Mouse (Mus musculus) G1E-ER4 (cell line): ENCODE results near the gene Hist1h3c. TPM values are rescaled to one million over a fixed set of nuclear protein-coding genes. Genes with fewer than 3 reads are reported as not detected.

Experiments
- GATA1 ChIP-seq: IDR thresholded peaks from one replicate; pipeline ENCODE4 v1.8.0; 2012; ENCODE audit warnings: low read length, inconsistent platforms
- polyA plus RNA-seq: library from polyadenylated mRNA; stranded (reverse); fragments of >175 nt; gene quantifications from 2 replicates; pipeline ENCODE4 v1.2.3, GENCODE M21; 2012

Gene Hist1h3c
- polyA plus RNA-seq, 1 experiment = 13.4 TPM

GRCm38 (mm10) chr13:23702220-23702619 is 43.2 kb downstream of the Hist1h3c start:
- no peak for TF ChIP-seq GATA1

- TF ChIP-seq GATA1 = no peak
Observed at GRCm38 (mm10) chr13:23700786-23701520, 44.4 kb downstream of the Hist1h3c start.

GRCm38 (mm10) chr13:23699767-23700166 is 45.6 kb downstream of the Hist1h3c start:
- no peak for TF ChIP-seq GATA1

- TF ChIP-seq GATA1 = no peak
Observed at GRCm38 (mm10) chr13:23698996-23699395, 46.4 kb downstream of the Hist1h3c start.

- no peak for TF ChIP-seq GATA1
Observed at GRCm38 (mm10) chr13:23698300-23698693, 47.1 kb downstream of the Hist1h3c start, which contains the start of gene Hist1h4c. Gene Hist1h4c, minus strand, starts transcription at chr13:23698454.

GRCm38 (mm10) chr13:23697491-23698299 is 47.7 kb downstream of the Hist1h3c start:
- no peak for TF ChIP-seq GATA1

GRCm38 (mm10) chr13:23696061-23696474 is 49.3 kb downstream of the Hist1h3c start:
- no peak for TF ChIP-seq GATA1

- no peak for TF ChIP-seq GATA1
Observed at GRCm38 (mm10) chr13:23695514-23695913, 49.9 kb downstream of the Hist1h3c start, which contains the start of gene Hist1h1t. Gene Hist1h1t, plus strand, starts transcription at chr13:23695814.

Other genes with a start within 250 kb of the Hist1h3c start
- 18.1 and 20.2 TPM in 2 replicates for gene Hist1h4h, start 214.6 kb downstream of the Hist1h3c start, polyA plus RNA-seq
- gene Hist1h2af, start 211.7 kb downstream of the Hist1h3c start, polyA plus RNA-seq = 2,691 and 3,312 TPM in 2 replicates
- 17.3 and 23.2 TPM in 2 replicates for gene Hist1h3g, start 210.2 kb downstream of the Hist1h3c start, polyA plus RNA-seq
- 1.7 and 2.5 TPM in 2 replicates for gene Hist1h2bh, start 202.2 kb downstream of the Hist1h3c start, polyA plus RNA-seq
- gene Hist1h3f, start 201.6 kb downstream of the Hist1h3c start, polyA plus RNA-seq = 5.7 and 6.3 TPM in 2 replicates
- gene Hist1h4f, start 194.0 kb downstream of the Hist1h3c start, polyA plus RNA-seq = 18.7 and 20.6 TPM in 2 replicates
- 0.81 and 0.89 TPM in 2 replicates for gene Hist1h1d, start 192.3 kb downstream of the Hist1h3c start, polyA plus RNA-seq
- gene Hist1h3e, start 183.2 kb downstream of the Hist1h3c start, polyA plus RNA-seq = 11.7 and 13.1 TPM in 2 replicates
- gene Hist1h2ae, start 174.4 kb downstream of the Hist1h3c start, polyA plus RNA-seq = 18.2 and 26.0 TPM in 2 replicates
- 21.9 and 32.9 TPM in 2 replicates for gene Hist1h2bg, start 174.2 kb downstream of the Hist1h3c start, polyA plus RNA-seq
- 8.5 and 12.9 TPM in 2 replicates for gene Hist1h2bf, start 171.4 kb downstream of the Hist1h3c start, polyA plus RNA-seq
- 1.8 and 6.5 TPM in 2 replicates for gene Hist1h2ad, start 171.2 kb downstream of the Hist1h3c start, polyA plus RNA-seq
- gene Hist1h3d, start 169.8 kb downstream of the Hist1h3c start, polyA plus RNA-seq = 3.8 and 4.0 TPM in 2 replicates
- 22.9 and 29.6 TPM in 2 replicates for gene Hist1h4d, start 164.0 kb downstream of the Hist1h3c start, polyA plus RNA-seq
- gene Hist1h2be, start 124.5 kb downstream of the Hist1h3c start, polyA plus RNA-seq = 0.92 and 1.2 TPM in 2 replicates
- gene Hist1h1e, start 123.0 kb downstream of the Hist1h3c start, polyA plus RNA-seq = 5.9 and 7.2 TPM in 2 replicates
- gene Hist1h2ac, start 61.7 kb downstream of the Hist1h3c start, polyA plus RNA-seq = 1.0 and 2.0 TPM in 2 replicates
- 16.7 and 25.9 TPM in 2 replicates for gene Hist1h2bc, start 61.4 kb downstream of the Hist1h3c start, polyA plus RNA-seq
- not detected in 2 replicates for gene Hist1h1t, start 49.8 kb downstream of the Hist1h3c start, polyA plus RNA-seq
- 4.1 and 4.5 TPM in 2 replicates for gene Hist1h4c, start 47.1 kb downstream of the Hist1h3c start, polyA plus RNA-seq
- gene Hfe, start 34.7 kb downstream of the Hist1h3c start, polyA plus RNA-seq = not detected in 2 replicates
- gene Hist1h1c, start 6.8 kb downstream of the Hist1h3c start, polyA plus RNA-seq = 32.4 and 36.9 TPM in 2 replicates
- 6.6 and 10.7 TPM in 2 replicates for gene Hist1h2bb, start 1.1 kb upstream of the Hist1h3c start, polyA plus RNA-seq
- gene Hist1h2ab, start 5.5 kb upstream of the Hist1h3c start, polyA plus RNA-seq = 30.3 and 45.7 TPM in 2 replicates
- gene Hist1h3b, start 6.7 kb upstream of the Hist1h3c start, polyA plus RNA-seq = 11.4 and 12.4 TPM in 2 replicates
- gene Hist1h4b, start 11.4 kb upstream of the Hist1h3c start, polyA plus RNA-seq = 9.0 and 10.6 TPM in 2 replicates
- 31.9 and 40.7 TPM in 2 replicates for gene Hist1h4a, start 15.6 kb upstream of the Hist1h3c start, polyA plus RNA-seq
- gene Hist1h3a, start 16.8 kb upstream of the Hist1h3c start, polyA plus RNA-seq = 3.9 and 6.7 TPM in 2 replicates
- 0.33 and 1.8 TPM in 2 replicates for gene Hist1h1a, start 18.1 kb upstream of the Hist1h3c start, polyA plus RNA-seq
- gene Trim38, start 24.3 kb upstream of the Hist1h3c start, polyA plus RNA-seq = not detected in 2 replicates
- gene Slc17a2, start 61.4 kb upstream of the Hist1h3c start, polyA plus RNA-seq = not detected in 2 replicates
- not detected in 2 replicates for gene Slc17a3, start 93.8 kb upstream of the Hist1h3c start, polyA plus RNA-seq
- gene Slc17a1, start 122.1 kb upstream of the Hist1h3c start, polyA plus RNA-seq = not detected in 2 replicates
- gene Slc17a4, start 169.4 kb upstream of the Hist1h3c start, polyA plus RNA-seq = not detected in 2 replicates
- gene Hist1h2ba, start 188.6 kb upstream of the Hist1h3c start, polyA plus RNA-seq = not detected in 2 replicates
- gene Hist1h2aa, start 188.9 kb upstream of the Hist1h3c start, polyA plus RNA-seq = not detected in 2 replicates
- not detected in 2 replicates for gene Scgn, start 245.6 kb upstream of the Hist1h3c start, polyA plus RNA-seq